Mouse (Mus musculus) frontal cortex, postnatal 10 days (tissue): ENCODE data around the gene Gm10340.
"Not testable (repeated sequence)": the region's sequence is repeated elsewhere in the genome, so short reads cannot be mapped to it uniquely, and the experiment has no call there.

Experiments used
- DNase-seq, 2 experiments: peaks; one replicate each; pipeline ENCODE4 v3.0.0; 2022; ENCODE audit warnings: low spot score in 2 of 2, mixed read lengths in 1 of 2

The Gm10340 gene

GRCm38 (mm10) chr14:3133697-3134096, at the start of gene Gm10340:
Gene Gm10340 (plus strand): TSS chr14:3133997.
- not testable (repeated sequence) for DNase-seq

GRCm38 (mm10) chr14:3116051-3116450, 17.7 kb upstream of the Gm10340 start:
- peak; percentile 7 to 20 for DNase-seq

- DNase-seq, result not testable (repeated sequence)
Observed at GRCm38 (mm10) chr14:3187955-3188354, 54.2 kb downstream of the Gm10340 start, which contains the start of gene Gm5795. Gene Gm5795 (plus strand): TSS chr14:3188255.
